Mouse (Mus musculus): ENCODE results near the gene Sec61a1.

GRCm38 (mm10) chr6:88565033-88565432 is 46.3 kb upstream of the Sec61a1 start:
- TF ChIP-seq CTCF (IDR thresholded peaks at IDR 0.05; ENCODE audit: low read depth), result peak; percentile 53
- TF ChIP-seq EP300 (IDR thresholded peaks at IDR 0.05; ENCODE audit: low read depth), result no peak
